Mouse (Mus musculus) ES-E14 (cell line): ENCODE measurements at regions not wholly inside any gene's neighbourhood (a gene's known extent, or its start where the extent isn't known, plus 50 kb on each side); places are given as distances from the start of the nearest gene placed in this dataset.

Source experiments
- DNase-seq: peaks from one replicate; pipeline ENCODE4 v3.0.0-alpha.2; 2013; ENCODE audit warnings: low read depth, low spot score
- H3K27ac ChIP-seq: 2 replicates; pipeline ENCODE4 v1.5.1; 2012; ENCODE audit warnings: low read depth, mild to moderate bottlenecking, low read length, moderate library complexity, mixed read lengths; ENCODE audit not compliant: poor library complexity, insufficient read depth, severe bottlenecking
- H3K36me3 ChIP-seq: 2 replicates; pipeline ENCODE4 v1.6.1; 2012; ENCODE audit warnings: mild to moderate bottlenecking, low read length, moderate library complexity, mixed read lengths; ENCODE audit not compliant: control insufficient read depth, poor library complexity, insufficient read depth, severe bottlenecking
- H3K4me1 ChIP-seq, 2 experiments: fragments of 150-350 bp in 1 of 2; sonication (generic) in 1 of 2; 2 replicates each; pipeline ENCODE4 v1.6.1; 2012; ENCODE audit warnings: low read length in 2 of 2, mild to moderate bottlenecking in 1 of 2, mixed read lengths in 1 of 2; ENCODE audit not compliant: control insufficient read depth in 2 of 2, insufficient read depth in 2 of 2, poor library complexity in 1 of 2
- H3K4me3 ChIP-seq, 2 experiments: fragments of 150-350 bp in 1 of 2; sonication (generic) in 1 of 2; 2 replicates each; pipeline ENCODE4 v1.5.1; 2012; ENCODE audit warnings: low read length in 2 of 2, low read depth in 1 of 2, mild to moderate bottlenecking in 1 of 2, mixed read lengths in 1 of 2; ENCODE audit not compliant: insufficient read depth in 1 of 2, poor library complexity in 1 of 2, severe bottlenecking in 1 of 2
- H3K9ac ChIP-seq: 2 replicates; pipeline ENCODE4 v1.6.1; 2012; ENCODE audit warnings: low read depth, mild to moderate bottlenecking, low read length, mixed read lengths; ENCODE audit not compliant: poor library complexity, insufficient read depth, severe bottlenecking
- H3K9me3 ChIP-seq: fragments of 150-350 bp; sonication (generic); 2 replicates; pipeline ENCODE4 v1.6.1; 2012; ENCODE audit warnings: low read depth, mild to moderate bottlenecking, low read length; ENCODE audit not compliant: control insufficient read depth, insufficient read depth
- CHD2 ChIP-seq: IDR thresholded peaks from 2 replicates; pipeline ENCODE4 v1.6.1; 2014; ENCODE audit warnings: mild to moderate bottlenecking, low read depth, low read length, inconsistent platforms
- HCFC1 ChIP-seq: IDR thresholded peaks from 2 replicates; pipeline ENCODE4 v1.6.1; 2012; ENCODE audit warnings: low read length, inconsistent platforms, borderline replicate concordance; ENCODE audit not compliant: insufficient read depth
- MAFK ChIP-seq: IDR thresholded peaks from 2 replicates; pipeline ENCODE4 v1.6.1; 2014; ENCODE audit warnings: mild to moderate bottlenecking, low read depth, low read length, inconsistent platforms; ENCODE audit not compliant: insufficient read depth
- ZC3H11A ChIP-seq: IDR thresholded peaks from 2 replicates; pipeline ENCODE4 v1.6.1; 2012; ENCODE audit warnings: low read depth, mild to moderate bottlenecking, inconsistent platforms, low read length, borderline replicate concordance
- ZNF384 ChIP-seq: IDR thresholded peaks from 2 replicates; pipeline ENCODE4 v1.6.1; 2012; ENCODE audit warnings: low read depth, low read length, inconsistent platforms
- in situ Hi-C, 2 experiments: fragments of 600-800 bp; cut with MboI; formaldehyde crosslinking; loops; one replicate each; pipeline ENCODE4 v1.15.1; 2025; ENCODE audit warnings: low sequenced_read_pairs in 2 of 2, inconsistent platforms in 1 of 2; ENCODE audit not compliant: unreplicated experiment in 2 of 2

- no peak for DNase-seq
Measured at GRCm38 (mm10) chr2:148572165-148572564, 100.2 kb upstream of the Nxt1 start.

GRCm38 (mm10) chr2:148571616-148572015 is 100.8 kb upstream of the Nxt1 start:
- H3K27ac ChIP-seq = no peak overlapping the region
- H3K36me3 ChIP-seq = no peaks in the 10 kb centered on the region
- H3K9ac ChIP-seq = no peak overlapping the region
- H3K4me1 ChIP-seq = no peaks in the 10 kb centered on the region
- no peak overlapping the region for H3K4me3 ChIP-seq
- no peaks in the 10 kb centered on the region for H3K9me3 ChIP-seq
- DNase-seq = no peak
- in situ Hi-C loops = loop anchor here in 1 of 2 experiments (10.0 kb wide), 1 partner anchor 187 kb away; no protein-coding TSS in a partner anchor
- TF ChIP-seq HCFC1 (no peak), ZNF384 (no peak), MAFK (no peak), ZC3H11A (no peak), CHD2 (no peak)

More at GRCm38 (mm10) chr2:148572165-148572564, 100.2 kb upstream of the Nxt1 start:
- H3K4me3 ChIP-seq = no peak overlapping the region
- no peaks in the 10 kb centered on the region for H3K9me3 ChIP-seq
- no peak overlapping the region for H3K9ac ChIP-seq
- in situ Hi-C loops = loop anchor here in 1 of 2 experiments (10.0 kb wide), 1 partner anchor 187 kb away; no protein-coding TSS in a partner anchor
- H3K36me3 ChIP-seq = no peaks in the 10 kb centered on the region
- H3K4me1 ChIP-seq = no peaks in the 10 kb centered on the region
- no peak overlapping the region for H3K27ac ChIP-seq
- TF ChIP-seq ZNF384 = no peak
- TF ChIP-seq MAFK = no peak
- TF ChIP-seq ZC3H11A = 0 out of 2 replicates have a peak, but pooled peaks have one; percentile 13
- TF ChIP-seq HCFC1 = no peak
- no peak for TF ChIP-seq CHD2

- H3K9me3 ChIP-seq = no peaks in the 10 kb centered on the region
- no peak for DNase-seq
- no peaks in the 10 kb centered on the region for H3K36me3 ChIP-seq
- no peak for TF ChIP-seq HCFC1
- TF ChIP-seq ZC3H11A = no peak
- TF ChIP-seq CHD2 = no peak
- no peak for TF ChIP-seq MAFK
- no peak overlapping the region for H3K9ac ChIP-seq
- no peak overlapping the region for H3K27ac ChIP-seq
- in situ Hi-C loops = loop anchor here in 1 of 2 experiments (10.0 kb wide), 1 partner anchor 186 kb away; no protein-coding TSS in a partner anchor
- no peak overlapping the region for H3K4me3 ChIP-seq
- no peaks in the 10 kb centered on the region for H3K4me1 ChIP-seq
Measured at GRCm38 (mm10) chr2:148571018-148571417, 101.4 kb upstream of the Nxt1 start.

- Histone ChIP-seq H3K27ac (no peak overlapping the region), H3K36me3 (no peaks in the 10 kb centered on the region), H3K4me3 (no peak overlapping the region), H3K9me3 (no peaks in the 10 kb centered on the region), H3K4me1 (no peaks in the 10 kb centered on the region), H3K9ac (no peak overlapping the region)
- in situ Hi-C loops = no loop called here
- DNase-seq = no peak
- TF ChIP-seq MAFK = no peak
- TF ChIP-seq ZNF384 = no peak
- no peak for TF ChIP-seq CHD2
- no peak for TF ChIP-seq ZC3H11A
- no peak for TF ChIP-seq HCFC1
Measured at GRCm38 (mm10) chr2:148567930-148568481, 104.4 kb upstream of the Nxt1 start.
